8 mouse cellular contexts compared by ENCODE assay signal in genomic region chr3:60611839-60612238, GRCm38 (mm10).
A peak's percentile ranks its signal among the peaks of the same experiment; 100 is the strongest.
DNase-seq lines count a peak whose midpoint lies in the region; ATAC-seq lines count a peak whose summit lies in the region.

No protein-coding gene starts in this region.

- ATAC-seq in megakaryocyte-erythroid progenitor cell, adult 5-6 weeks (replicated peaks; ENCODE audit: low FRiP score, low TSS enrichment, poor library complexity, severe bottlenecking), result peak; percentile 56; the same call in 1 of the 2 replicates

- peak; percentile 74 for DNase-seq in gastrocnemius, adult 18-20 months (ENCODE audit: low spot score)
- no peak for DNase-seq in gastrocnemius, postnatal 25 days
- peak; percentile 51 for DNase-seq in ovary, postnatal 14 days (ENCODE audit: low spot score)
- DNase-seq in ovary, postnatal 36 days (ENCODE audit: low spot score), result no peak
- DNase-seq in cerebellum, adult 18-20 months, result peak; percentile 57 to 69
- DNase-seq in heart, postnatal 4 days, result peak; percentile 70
- DNase-seq in thymus, postnatal 25 days, result peak; percentile 53

Comparison
In these comparisons a context has a peak if more than half of its experiments do, and no peak if none do; other contexts are left out.
1. DNase-seq: peak in gastrocnemius, adult 18-20 months (single experiment), ovary, postnatal 14 days (single experiment), cerebellum, adult 18-20 months (2 of 2), heart, postnatal 4 days (single experiment) and thymus, postnatal 25 days (single experiment); none in gastrocnemius, postnatal 25 days (single experiment) and ovary, postnatal 36 days (single experiment).